Mouse (Mus musculus) liver, postnatal 0 days (tissue): ENCODE data around the gene Nedd9. TPM values are rescaled to one million over a fixed set of nuclear protein-coding genes. Genes with fewer than 3 reads are reported as not detected.

Source experiments
- ATAC-seq: fragments of 200-750 bp; cut with Nextera tagmentation; 2 replicates; pipeline ENCODE4 v1.8.0; 2017; ENCODE audit warnings: mild to moderate bottlenecking, moderate library complexity
- DNase-seq: peaks from one replicate; pipeline ENCODE4 v3.0.0-alpha.2; 2016
- H3K27ac ChIP-seq: fragments of 300-500 bp; sonication (generic); 2 replicates; pipeline ENCODE4 v1.5.1; 2014; ENCODE audit warnings: antibody characterized with exemption, moderate library complexity, mild to moderate bottlenecking, low read depth
- H3K27me3 ChIP-seq: fragments of 300-500 bp; sonication (generic); 2 replicates; pipeline ENCODE4 v1.6.1; 2014; ENCODE audit warnings: low read length, control low read depth, mixed read lengths; ENCODE audit not compliant: insufficient read depth
- H3K36me3 ChIP-seq: fragments of 300-500 bp; sonication (generic); replicated peaks from 2 replicates; pipeline ENCODE4 v1.6.1; 2014; ENCODE audit warnings: mild to moderate bottlenecking, control low read depth, low read length, moderate library complexity, mixed read lengths; ENCODE audit not compliant: insufficient read depth
- H3K4me1 ChIP-seq: fragments of 300-500 bp; sonication (generic); 2 replicates; pipeline ENCODE4 v1.6.1; 2014; ENCODE audit warnings: antibody characterized with exemption, mild to moderate bottlenecking, control low read depth; ENCODE audit not compliant: insufficient read depth
- H3K4me2 ChIP-seq: fragments of 300-500 bp; sonication (generic); 2 replicates; pipeline ENCODE4 v1.6.1; 2014; ENCODE audit warnings: low read depth, mild to moderate bottlenecking, low read length, moderate library complexity, mixed read lengths
- H3K4me3 ChIP-seq: fragments of 300-500 bp; sonication (generic); 2 replicates; pipeline ENCODE4 v1.5.1; 2014; ENCODE audit warnings: low read depth, low read length
- H3K9ac ChIP-seq: fragments of 300-500 bp; sonication (generic); replicated peaks from 2 replicates; pipeline ENCODE4 v1.6.1; 2014; ENCODE audit warnings: mild to moderate bottlenecking, moderate library complexity
- H3K9me3 ChIP-seq: fragments of 300-500 bp; sonication (generic); 2 replicates; pipeline ENCODE4 v1.6.1; 2016; ENCODE audit warnings: mild to moderate bottlenecking, control low read depth, low read length, mixed read lengths
- CTCF ChIP-seq: sonication (generic); IDR thresholded peaks from 2 replicates; pipeline ENCODE4 v1.5.1; 2016; ENCODE audit warnings: antibody characterized with exemption, low read depth
- EP300 ChIP-seq: IDR thresholded peaks from 2 replicates; pipeline ENCODE4 v1.6.1; 2016; ENCODE audit warnings: antibody characterized with exemption, low read depth, mild to moderate bottlenecking
- whole genome bisulfite sequencing: fragments of 180-500 bp; shearing (Covaris S2); extraction: QIAGEN DNeasy Blood & Tissue Kit; methylation state at CpG from one replicate; pipeline ENCODE4 v1.1.7; 2014; ENCODE audit not compliant: insufficient replicate concordance; 5-methylcytosine and 5-hydroxymethylcytosine counted together
- polyA plus RNA-seq: library from polyadenylated mRNA; unstranded; fragments of >200 nt; fragmentation: Nextera tagmentation; extraction: Ambion mirVana; gene quantifications from 2 replicates; pipeline ENCODE4 v1.2.1, GENCODE M21; 2015

The Nedd9 gene
- polyA plus RNA-seq, 1 experiment from 2014 or later, result 6.9 TPM

- no peak for TF ChIP-seq EP300
- TF ChIP-seq CTCF, result no peak
- Histone ChIP-seq H3K4me3 (no peak overlapping the region), H3K27ac (no peak overlapping the region), H3K27me3 (no peaks in the 10 kb centered on the region), H3K4me1 (peaks cover 6% of the 10 kb centered on the region; the same call in 1 of the 2 replicates), H3K9ac (no peak overlapping the region), H3K4me2 (no peak overlapping the region), H3K9me3 (no peaks in the 10 kb centered on the region), H3K36me3 (no peaks in the 10 kb centered on the region)
- WGBS, result 54% methylated on average over 6 of the region's 6 CpGs
- no peak for ATAC-seq
- DNase-seq, result no peak
These were observed 54.0 kb downstream of the Nedd9 start for GRCm38 (mm10) chr13:41433201-41433600.

GRCm38 (mm10) chr13:41431795-41432194 is 55.4 kb downstream of the Nedd9 start:
- no peaks in the 10 kb centered on the region for H3K9me3 ChIP-seq
- H3K9ac ChIP-seq, result no peak overlapping the region
- WGBS, result 77% methylated on average over 3 of the region's 3 CpGs
- no peak for ATAC-seq
- peaks cover 6% of the 10 kb centered on the region; the same call in 1 of the 2 replicates for H3K4me1 ChIP-seq
- H3K4me3 ChIP-seq, result no peak overlapping the region
- no peaks in the 10 kb centered on the region for H3K27me3 ChIP-seq
- no peak for DNase-seq
- H3K4me2 ChIP-seq, result no peak overlapping the region
- TF ChIP-seq CTCF (no peak), EP300 (no peak)
- H3K27ac ChIP-seq, result no peak overlapping the region
- H3K36me3 ChIP-seq, result no peaks in the 10 kb centered on the region

- H3K27ac ChIP-seq, result peak overlapping the region; percentile 37; the same call in 1 of the 2 replicates
- H3K4me3 ChIP-seq, result no peak overlapping the region
- no peaks in the 10 kb centered on the region for H3K9me3 ChIP-seq
- DNase-seq (peak; percentile 29), ATAC-seq (no peak)
- H3K4me2 ChIP-seq, result no peak overlapping the region
- 81% methylated on average over 3 of the region's 3 CpGs for WGBS
- no peaks in the 10 kb centered on the region for H3K27me3 ChIP-seq
- H3K36me3 ChIP-seq, result no peaks in the 10 kb centered on the region
- peaks cover 10% of the 10 kb centered on the region; the same call in 1 of the 2 replicates for H3K4me1 ChIP-seq
- no peak overlapping the region for H3K9ac ChIP-seq
- TF ChIP-seq EP300 (no peak), CTCF (no peak)
These were observed 60.1 kb downstream of the Nedd9 start for GRCm38 (mm10) chr13:41427046-41427445.

- DNase-seq (peak; percentile 53), ATAC-seq (peak; percentile 95)
- TF ChIP-seq EP300, result no peak
- TF ChIP-seq CTCF, result no peak
- peak overlapping the region; percentile 82 for H3K27ac ChIP-seq
- H3K27me3 ChIP-seq, result no peaks in the 10 kb centered on the region
- H3K4me1 ChIP-seq, result peaks cover 20% of the 10 kb centered on the region; the same call in 1 of the 2 replicates
- no peaks in the 10 kb centered on the region for H3K9me3 ChIP-seq
- H3K4me2 ChIP-seq, result no peak overlapping the region
- no peaks in the 10 kb centered on the region for H3K36me3 ChIP-seq
- 58% methylated on average over 10 of the region's 10 CpGs for WGBS
- no peak overlapping the region for H3K9ac ChIP-seq
- no peak overlapping the region for H3K4me3 ChIP-seq
These were observed 63.6 kb downstream of the Nedd9 start for GRCm38 (mm10) chr13:41423463-41424074.

GRCm38 (mm10) chr13:41422581-41422980 is 64.6 kb downstream of the Nedd9 start:
- no peak overlapping the region for H3K27ac ChIP-seq
- no peaks in the 10 kb centered on the region for H3K27me3 ChIP-seq
- TF ChIP-seq CTCF (no peak), EP300 (no peak)
- H3K4me2 ChIP-seq, result no peak overlapping the region
- no peak overlapping the region for H3K4me3 ChIP-seq
- no peak overlapping the region for H3K9ac ChIP-seq
- no peaks in the 10 kb centered on the region for H3K36me3 ChIP-seq
- H3K9me3 ChIP-seq, result no peaks in the 10 kb centered on the region
- DNase-seq (no peak), ATAC-seq (no peak)
- peaks cover 20% of the 10 kb centered on the region; the same call in 1 of the 2 replicates for H3K4me1 ChIP-seq
- WGBS, result 74% methylated on average over 5 of the region's 5 CpGs

- ATAC-seq, result peak; percentile 40
- 65% methylated on average over 4 of the region's 4 CpGs for WGBS
- Histone ChIP-seq H3K9me3 (no peaks in the 10 kb centered on the region), H3K27me3 (no peaks in the 10 kb centered on the region), H3K9ac (no peak overlapping the region), H3K4me2 (no peak overlapping the region), H3K4me3 (no peak overlapping the region), H3K27ac (no peak overlapping the region), H3K4me1 (peaks cover 20% of the 10 kb centered on the region; the same call in 1 of the 2 replicates), H3K36me3 (no peaks in the 10 kb centered on the region)
- peak; percentile 25 for DNase-seq
- TF ChIP-seq CTCF, result no peak
- TF ChIP-seq EP300, result no peak
These were observed 66.8 kb downstream of the Nedd9 start for GRCm38 (mm10) chr13:41420376-41420775.
